Mouse (Mus musculus) gonadal fat pad, adult 2 months (tissue): Measurements from ENCODE around the gene Mamdc2. TPM values are rescaled to one million over a fixed set of nuclear protein-coding genes. Genes with fewer than 3 reads are reported as not detected.
"Not testable (repeated sequence)": the region's sequence is repeated elsewhere in the genome, so short reads cannot be mapped to it uniquely, and the experiment has no call there.

Experiments used
- DNase-seq: peaks from one replicate; pipeline ENCODE4 v3.0.0-alpha.2; 2012; ENCODE audit warnings: low read depth
- polyA plus RNA-seq: library from polyadenylated mRNA; depleted of rRNA; stranded (reverse); fragments of >200 nt; gene quantifications from 2 replicates; pipeline ENCODE4 v1.2.3, GENCODE M21; 2012; rRNA removed

Gene Mamdc2
- polyA plus RNA-seq, result 2.4 and 2.5 TPM in 2 replicates

- no peak for DNase-seq
Measured at GRCm38 (mm10) chr19:23447988-23448497, at the start of gene Mamdc2. TSS of gene Mamdc2 (minus strand) at chr19:23448442.

GRCm38 (mm10) chr19:23498011-23498410 lies 49.8 kb upstream of the Mamdc2 start:
- DNase-seq, result no peak

- no peak for DNase-seq
Measured at GRCm38 (mm10) chr19:23497171-23497917, 49.1 kb upstream of the Mamdc2 start.

- no peak for DNase-seq
Measured at GRCm38 (mm10) chr19:23496536-23496935, 48.3 kb upstream of the Mamdc2 start.

GRCm38 (mm10) chr19:23492663-23493062 lies 44.4 kb upstream of the Mamdc2 start:
- no peak for DNase-seq

GRCm38 (mm10) chr19:23490703-23491102 lies 42.5 kb upstream of the Mamdc2 start:
- not testable (repeated sequence) for DNase-seq

- no peak for DNase-seq
Measured at GRCm38 (mm10) chr19:23489780-23490179, 41.5 kb upstream of the Mamdc2 start.

- DNase-seq, result no peak
Measured at GRCm38 (mm10) chr19:23487421-23487820, 39.2 kb upstream of the Mamdc2 start.

- no peak for DNase-seq
Measured at GRCm38 (mm10) chr19:23486631-23487270, 38.5 kb upstream of the Mamdc2 start.

- DNase-seq, result no peak
Measured at GRCm38 (mm10) chr19:23485940-23486600, 37.8 kb upstream of the Mamdc2 start.

- not testable (repeated sequence) for DNase-seq
Measured at GRCm38 (mm10) chr19:23482571-23482970, 34.3 kb upstream of the Mamdc2 start.

GRCm38 (mm10) chr19:23479597-23479967 lies 31.3 kb upstream of the Mamdc2 start:
- no peak for DNase-seq

GRCm38 (mm10) chr19:23478895-23479596 lies 30.8 kb upstream of the Mamdc2 start:
- no peak for DNase-seq

- DNase-seq, result no peak
Measured at GRCm38 (mm10) chr19:23477826-23478225, 29.6 kb upstream of the Mamdc2 start.

- DNase-seq, result no peak
Measured at GRCm38 (mm10) chr19:23467866-23468265, 19.6 kb upstream of the Mamdc2 start.

GRCm38 (mm10) chr19:23467011-23467410 lies 18.8 kb upstream of the Mamdc2 start:
- no peak for DNase-seq

GRCm38 (mm10) chr19:23457492-23457891 lies 9.2 kb upstream of the Mamdc2 start:
- DNase-seq, result no peak

- no peak for DNase-seq
Measured at GRCm38 (mm10) chr19:23451361-23451760, 3.1 kb upstream of the Mamdc2 start.

GRCm38 (mm10) chr19:23447221-23447987 lies 838 bp downstream of the Mamdc2 start:
- DNase-seq, result no peak

GRCm38 (mm10) chr19:23444910-23445845 lies 3.1 kb downstream of the Mamdc2 start:
- DNase-seq, result no peak
